Mouse (Mus musculus) kidney, embryonic 16.5 days (tissue): ENCODE measurements around the gene Cbx3. TPM values are rescaled to one million over a fixed set of nuclear protein-coding genes. Genes with fewer than 3 reads are reported as not detected.

Experiments used
- ATAC-seq: fragments of 200-750 bp; cut with Nextera tagmentation; 2 replicates; pipeline ENCODE4 v1.8.0; 2017; ENCODE audit warnings: moderate TSS enrichment; ENCODE audit not compliant: low FRiP score, low TSS enrichment
- H3K27ac ChIP-seq: fragments of 300-500 bp; sonication (generic); 2 replicates; pipeline ENCODE4 v1.5.1; 2014; ENCODE audit warnings: low read length
- H3K27me3 ChIP-seq: fragments of 300-500 bp; sonication (generic); 2 replicates; pipeline ENCODE4 v1.6.1; 2014; ENCODE audit warnings: low read length, control low read depth, mixed read lengths; ENCODE audit not compliant: insufficient read depth
- H3K36me3 ChIP-seq: fragments of 300-500 bp; sonication (generic); 2 replicates; pipeline ENCODE4 v1.6.1; 2014; ENCODE audit warnings: low read length, control low read depth, mixed read lengths; ENCODE audit not compliant: insufficient read depth
- H3K4me1 ChIP-seq: fragments of 300-500 bp; sonication (generic); 2 replicates; pipeline ENCODE4 v1.6.1; 2014; ENCODE audit warnings: low read length, control low read depth, mixed read lengths; ENCODE audit not compliant: insufficient read depth
- H3K4me2 ChIP-seq: fragments of 300-500 bp; sonication (generic); replicated peaks from 2 replicates; pipeline ENCODE4 v1.6.1; 2014; ENCODE audit warnings: low read depth, low read length
- H3K4me3 ChIP-seq: fragments of 300-500 bp; sonication (generic); 2 replicates; pipeline ENCODE4 v1.5.1; 2014; ENCODE audit warnings: mild to moderate bottlenecking, low read length
- H3K9ac ChIP-seq: fragments of 300-500 bp; sonication (generic); replicated peaks from 2 replicates; pipeline ENCODE4 v1.6.1; 2014; ENCODE audit warnings: low read length
- H3K9me3 ChIP-seq: fragments of 300-500 bp; sonication (generic); 2 replicates; pipeline ENCODE4 v1.6.1; 2016; ENCODE audit warnings: low read length, control low read depth
- WGBS: fragments of 180-500 bp; shearing (Covaris S2); extraction: QIAGEN DNeasy Blood & Tissue Kit; methylation state at CpG from one replicate; pipeline ENCODE4 v1.1.7; 2014; 5-methylcytosine and 5-hydroxymethylcytosine counted together
- polyA plus RNA-seq: library from polyadenylated mRNA; unstranded; fragments of >200 nt; fragmentation: Nextera tagmentation; extraction: Ambion mirVana; gene quantifications from 2 replicates; pipeline ENCODE4 v1.2.1, GENCODE M21; 2015

Gene Cbx3
- polyA plus RNA-seq, 1 experiment from 2014 or later = 421 TPM

DNA sequence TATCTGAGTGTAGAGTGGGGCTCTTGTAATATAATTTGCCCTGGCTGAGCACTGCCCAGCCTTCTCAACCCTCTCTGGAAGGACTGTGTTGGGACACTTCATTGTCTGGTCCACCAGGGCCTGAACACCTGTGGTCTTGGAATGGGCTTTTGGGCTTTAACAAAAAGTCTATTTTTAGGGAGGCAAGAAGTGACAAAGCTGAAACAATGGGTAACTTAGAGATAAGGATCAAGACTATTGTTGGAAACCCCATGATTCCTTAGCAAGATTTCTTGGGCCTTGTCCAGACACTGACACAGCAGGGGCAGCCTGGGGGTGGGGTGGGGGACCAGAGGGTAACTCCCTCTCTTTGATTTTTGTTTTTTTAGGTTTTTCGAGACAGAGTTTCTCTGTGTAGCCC is 40.8 kb downstream of the Cbx3 start:
- 35% methylated on average over 1 of the region's 1 CpGs for WGBS
- H3K27me3 ChIP-seq = no peaks in the 10 kb centered on the region
- H3K4me3 ChIP-seq = no peak overlapping the region
- H3K9ac ChIP-seq = no peak overlapping the region
- H3K4me2 ChIP-seq = no peak overlapping the region
- no peaks in the 10 kb centered on the region for H3K9me3 ChIP-seq
- no peak for ATAC-seq
- no peak overlapping the region for H3K27ac ChIP-seq
- H3K36me3 ChIP-seq = no peaks in the 10 kb centered on the region
- H3K4me1 ChIP-seq = peaks cover 4% of the 10 kb centered on the region; the same call in 1 of the 2 replicates

DNA sequence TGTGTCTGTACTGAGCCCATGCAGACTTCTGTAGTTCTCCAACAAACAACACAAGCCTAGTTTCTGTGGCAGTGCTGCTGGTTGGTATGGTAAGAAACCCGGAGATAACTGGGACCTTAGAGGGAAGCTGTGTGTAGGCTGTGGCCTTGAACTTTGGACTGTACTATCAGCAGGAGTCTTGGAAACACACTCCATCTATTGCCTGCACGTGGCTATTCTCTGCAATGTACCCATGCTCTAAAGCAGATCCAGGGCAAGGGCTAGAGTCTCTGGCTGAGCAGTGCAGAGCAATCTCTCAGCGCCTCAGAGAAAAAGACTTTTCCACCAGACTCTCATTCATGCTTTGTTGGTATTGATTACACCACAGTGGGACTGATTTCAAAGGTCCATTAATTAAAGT is 43.6 kb downstream of the Cbx3 start:
- no peaks in the 10 kb centered on the region for H3K27me3 ChIP-seq
- no peaks in the 10 kb centered on the region for H3K36me3 ChIP-seq
- H3K4me3 ChIP-seq = no peak overlapping the region
- peaks cover 9% of the 10 kb centered on the region; the same call in 1 of the 2 replicates for H3K9me3 ChIP-seq
- peaks cover 4% of the 10 kb centered on the region; the same call in 1 of the 2 replicates for H3K4me1 ChIP-seq
- no peak overlapping the region for H3K9ac ChIP-seq
- H3K4me2 ChIP-seq = no peak overlapping the region
- H3K27ac ChIP-seq = no peak overlapping the region
- no peak for ATAC-seq
- WGBS = 82% methylated on average over 3 of the region's 3 CpGs

DNA sequence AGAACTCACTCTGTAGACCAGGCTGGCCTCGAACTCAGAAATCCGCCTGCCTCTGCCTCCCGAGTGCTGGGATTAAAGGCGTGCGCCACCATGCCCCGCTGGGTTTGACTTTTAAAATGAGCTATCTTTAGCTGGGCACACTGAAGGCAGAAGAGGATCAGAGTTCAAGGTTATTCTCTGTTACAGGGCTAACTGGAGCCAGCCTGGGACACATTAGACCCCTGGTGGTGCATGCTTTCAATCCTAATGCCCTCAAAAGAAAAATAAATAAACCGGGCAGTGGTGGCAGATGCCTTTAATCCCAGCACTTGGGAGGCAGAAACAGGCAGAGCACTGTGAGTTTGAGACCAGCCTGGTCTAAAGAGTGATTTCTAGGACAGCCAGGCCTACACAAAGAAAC is 44.7 kb downstream of the Cbx3 start:
- no peaks in the 10 kb centered on the region for H3K36me3 ChIP-seq
- WGBS = 93% methylated on average over 7 of the region's 7 CpGs
- no peak overlapping the region for H3K27ac ChIP-seq
- no peak overlapping the region for H3K9ac ChIP-seq
- no peak overlapping the region for H3K4me2 ChIP-seq
- ATAC-seq = no peak
- H3K4me1 ChIP-seq = no peaks in the 10 kb centered on the region
- no peak overlapping the region for H3K4me3 ChIP-seq
- no peaks in the 10 kb centered on the region for H3K27me3 ChIP-seq
- peaks cover 9% of the 10 kb centered on the region; the same call in 1 of the 2 replicates for H3K9me3 ChIP-seq

DNA sequence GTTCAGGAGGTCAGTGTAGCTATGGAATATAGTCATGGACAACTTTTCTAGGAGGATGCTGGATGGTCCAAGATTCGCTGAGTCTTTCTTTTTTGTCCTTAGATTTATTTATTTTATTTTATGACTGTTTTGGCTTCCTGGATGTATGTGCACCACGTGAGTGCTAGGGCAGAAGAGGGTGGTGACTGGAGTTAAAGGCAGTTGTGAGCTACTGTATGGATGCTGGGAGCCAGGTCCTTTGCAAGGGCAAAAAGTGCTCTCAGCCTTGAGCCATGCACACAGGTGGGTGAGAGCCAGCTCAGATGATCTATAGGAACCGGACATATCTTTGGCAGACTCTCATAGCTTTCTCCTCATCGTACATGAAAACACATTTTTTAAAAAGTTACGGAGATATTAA is 53.1 kb downstream of the Cbx3 start:
- H3K9me3 ChIP-seq = no peaks in the 10 kb centered on the region
- H3K9ac ChIP-seq = peak overlapping the region; percentile 79
- H3K27me3 ChIP-seq = no peaks in the 10 kb centered on the region
- no peak for ATAC-seq
- no peaks in the 10 kb centered on the region for H3K36me3 ChIP-seq
- no peak overlapping the region for H3K27ac ChIP-seq
- H3K4me2 ChIP-seq = peak overlapping the region; percentile 96
- H3K4me3 ChIP-seq = peak overlapping the region; percentile 75
- H3K4me1 ChIP-seq = peaks cover 10% of the 10 kb centered on the region
- whole genome bisulfite sequencing = 25% methylated on average over 5 of the region's 5 CpGs

DNA sequence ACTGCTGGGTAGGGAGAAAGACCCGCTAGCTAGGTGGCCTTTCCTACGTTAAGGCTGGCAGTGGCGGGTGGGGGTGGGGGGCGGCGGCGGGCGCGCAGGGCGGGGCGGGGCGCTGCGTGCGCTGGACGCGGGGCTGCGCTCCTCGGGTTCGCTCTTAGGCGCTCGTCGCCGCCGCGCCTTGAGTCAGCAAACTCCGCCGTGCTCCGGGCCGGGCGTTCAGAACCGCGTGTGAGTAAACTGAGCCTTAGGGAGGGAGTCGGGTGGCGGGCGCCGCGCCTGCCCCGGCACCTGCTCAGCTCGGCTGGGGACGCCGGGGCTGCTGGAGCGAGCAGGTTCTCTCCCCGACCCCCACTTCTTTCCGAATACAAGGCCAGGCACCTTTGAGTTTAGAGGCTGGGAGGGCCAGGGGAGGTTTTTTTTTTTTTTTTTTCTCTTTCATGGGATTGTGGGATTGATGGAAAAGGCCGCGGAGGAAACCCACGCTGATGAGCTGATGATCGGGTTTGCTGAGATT is 53.7 kb downstream of the Cbx3 start, which contains the start of gene Snx10:
TSS of gene Snx10 (plus strand) at position 95 of the 514 bp plus-strand sequence.
- H3K9ac ChIP-seq = peak within 1 kb of the TSS; percentile 79
- under 1% methylated on average over 31 of the region's 47 CpGs for WGBS
- H3K9me3 ChIP-seq = no peaks in the 10 kb centered on the region
- H3K36me3 ChIP-seq = no peaks in the 10 kb centered on the region
- H3K4me1 ChIP-seq = peaks cover 10% of the 10 kb centered on the region
- peak within 1 kb of the TSS; percentile 96 for H3K4me2 ChIP-seq
- no peaks in the 10 kb centered on the region for H3K27me3 ChIP-seq
- peak; percentile 67; the same call in 1 of the 2 replicates for ATAC-seq
- 0 out of 2 replicates have a peak within 1 kb of the TSS, but pooled peaks have one; percentile 34 for H3K27ac ChIP-seq
- H3K4me3 ChIP-seq = peak within 1 kb of the TSS; percentile 75

DNA sequence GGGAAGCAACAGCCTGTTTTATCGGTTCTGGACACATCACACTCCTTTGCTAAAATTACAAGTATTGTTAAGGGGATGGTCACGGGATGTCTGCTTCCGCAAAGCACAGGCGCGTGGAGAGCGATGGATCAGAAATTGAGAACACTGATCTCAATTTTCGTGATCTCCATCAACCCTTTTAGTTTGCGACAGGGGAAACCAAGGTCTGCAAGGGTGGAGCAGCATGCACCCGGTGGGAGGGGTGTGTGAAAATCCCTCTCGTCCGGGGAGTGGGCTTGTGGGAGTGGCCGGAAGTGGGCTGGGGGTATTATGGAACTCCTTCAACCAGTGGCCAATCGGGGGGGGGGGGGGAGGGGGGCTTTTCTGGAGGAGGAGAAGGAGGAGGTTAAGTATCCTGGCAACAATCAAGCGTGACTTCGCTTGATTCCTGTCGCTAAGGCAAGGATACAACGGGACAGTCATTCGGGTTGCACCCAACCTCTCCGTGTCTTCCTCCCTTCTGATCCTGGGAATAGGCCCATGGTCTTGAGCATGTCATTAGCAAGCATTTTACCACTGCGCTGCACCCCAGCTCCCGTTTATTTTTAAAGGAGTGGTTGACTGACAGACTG is 54.3 kb downstream of the Cbx3 start:
- Histone ChIP-seq H3K27ac (0 out of 2 replicates have a peak overlapping the region, but pooled peaks have one; percentile 34), H3K27me3 (no peaks in the 10 kb centered on the region), H3K9ac (peak overlapping the region; percentile 79), H3K9me3 (no peaks in the 10 kb centered on the region), H3K4me3 (peak overlapping the region; percentile 75), H3K4me2 (peak overlapping the region; percentile 96), H3K36me3 (no peaks in the 10 kb centered on the region), H3K4me1 (peaks cover 10% of the 10 kb centered on the region)
- 1% methylated on average over 21 of the region's 21 CpGs for WGBS
- ATAC-seq = peak; percentile 72; the same call in 1 of the 2 replicates

DNA sequence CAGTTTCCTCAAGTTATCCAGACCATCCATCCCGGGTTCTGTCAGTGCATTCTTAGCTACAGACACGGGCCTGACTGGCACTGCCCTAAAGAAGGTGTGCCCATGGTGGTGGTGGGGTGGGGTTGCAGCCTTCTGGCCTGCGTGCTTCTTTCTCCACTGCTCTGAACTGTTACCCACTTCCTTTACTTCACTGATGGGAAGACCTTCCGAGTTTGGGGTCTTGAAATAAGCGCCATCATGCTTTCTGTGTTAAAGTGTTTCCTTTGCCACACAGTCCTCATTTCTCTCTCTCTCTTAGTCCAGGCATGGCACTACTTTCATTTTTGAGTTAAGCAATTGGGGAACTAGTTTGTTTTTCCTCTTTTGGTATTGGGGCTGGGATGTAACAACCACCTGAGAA is 54.8 kb downstream of the Cbx3 start:
- 0 out of 2 replicates have a peak, but pooled peaks have one; percentile 21 for ATAC-seq
- no peaks in the 10 kb centered on the region for H3K27me3 ChIP-seq
- H3K9ac ChIP-seq = 0 out of 2 replicates have a peak overlapping the region, but pooled peaks have one; percentile 0
- H3K27ac ChIP-seq = no peak overlapping the region
- peak overlapping the region; percentile 75 for H3K4me3 ChIP-seq
- H3K4me2 ChIP-seq = peak overlapping the region; percentile 96
- no peaks in the 10 kb centered on the region for H3K36me3 ChIP-seq
- 42% methylated on average over 5 of the region's 5 CpGs for WGBS
- H3K9me3 ChIP-seq = no peaks in the 10 kb centered on the region
- H3K4me1 ChIP-seq = peaks cover 10% of the 10 kb centered on the region

DNA sequence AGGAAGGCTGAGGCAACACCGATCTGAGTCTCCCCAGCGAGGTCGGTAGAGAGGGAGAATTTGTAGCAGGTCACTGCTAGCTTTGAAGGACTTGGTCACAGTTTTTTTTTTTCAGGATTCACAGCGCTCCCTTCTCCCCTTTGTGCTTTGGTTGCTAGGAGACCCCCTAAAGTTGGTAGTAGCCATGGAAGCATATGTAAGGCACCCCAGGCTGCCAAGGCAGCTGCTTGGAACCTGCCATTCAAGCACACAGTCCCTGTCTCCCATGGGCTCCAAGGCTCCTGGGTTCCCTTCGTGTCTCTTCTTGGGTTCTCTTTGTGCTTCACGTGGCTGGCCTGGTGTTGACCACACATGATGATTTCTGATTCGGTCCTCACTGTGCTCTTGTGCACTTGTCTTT is 59.3 kb downstream of the Cbx3 start:
- no peaks in the 10 kb centered on the region for H3K27me3 ChIP-seq
- H3K9ac ChIP-seq = no peak overlapping the region
- H3K4me3 ChIP-seq = no peak overlapping the region
- no peak overlapping the region for H3K4me2 ChIP-seq
- 79% methylated on average over 7 of the region's 7 CpGs for WGBS
- H3K27ac ChIP-seq = no peak overlapping the region
- no peaks in the 10 kb centered on the region for H3K36me3 ChIP-seq
- H3K9me3 ChIP-seq = no peaks in the 10 kb centered on the region; the same call in 1 of the 2 replicates
- ATAC-seq = no peak
- H3K4me1 ChIP-seq = peaks cover 7% of the 10 kb centered on the region
